Mouse (Mus musculus) left cerebral cortex, postnatal 14 days (tissue): ENCODE measurements around the gene Gm26558. TPM values are rescaled to one million over a fixed set of nuclear protein-coding genes. Genes with fewer than 3 reads are reported as not detected.

Experiments used
- total RNA-seq, 2 experiments: library from RNA; stranded (reverse); gene quantifications; 2 replicates each; pipeline ENCODE4 v1.2.3; 2021

Gm26558 gene
- total RNA-seq, 2 experiments from 2014 or later = 0.40 TPM; not detected in 1

Other genes starting within 250 kb of the Gm26558 start
- 1 to 10 TPM in 1 of 2 experiments, under 1 TPM in 1; 0.97 to 1.1 TPM for gene Sp5, start 187.2 kb downstream of the Gm26558 start, total RNA-seq
- 1 to 10 TPM; 1.0 to 1.1 TPM for gene Erich2, start 153.3 kb downstream of the Gm26558 start, total RNA-seq
- 100 to 1,000 TPM; 228 TPM for gene Gad1, start 109.0 kb downstream of the Gm26558 start, total RNA-seq
- gene Gorasp2, start 532 bp downstream of the Gm26558 start, total RNA-seq = 100 to 1,000 TPM in 1 of 2 experiments, 10 to 100 TPM in 1; 93.7 to 102 TPM
- 100 to 1,000 TPM in 1 of 2 experiments, 10 to 100 TPM in 1; 93.3 to 101 TPM for gene Tlk1, start 163.6 kb upstream of the Gm26558 start, total RNA-seq